Mouse (Mus musculus) regulatory T cell (primary cell): Measurements from ENCODE around the gene Fez1.

Source experiments
- in situ Hi-C: fragments of 300-600 bp; cut with MboI, MseI; formaldehyde crosslinking; loops from one replicate; pipeline ENCODE4 v1.15.1; 2025; ENCODE audit warnings: high pct_unique_total_duplicates

Fez1 gene

GRCm38 (mm10) chr9:36821644-36822000 is at the start of gene Fez1:
Gene Fez1, plus strand, starts transcription at chr9:36821864.
- in situ Hi-C loops, result no loop called here

GRCm38 (mm10) chr9:36783921-36784320 is 37.7 kb upstream of the Fez1 start:
- in situ Hi-C loops, result no loop called here

- in situ Hi-C loops, result no loop called here
Observed at GRCm38 (mm10) chr9:36792191-36792590, 29.5 kb upstream of the Fez1 start.

- in situ Hi-C loops, result no loop called here
Observed at GRCm38 (mm10) chr9:36794487-36794886, 27.2 kb upstream of the Fez1 start.

GRCm38 (mm10) chr9:36795556-36795955 is 26.1 kb upstream of the Fez1 start:
- in situ Hi-C loops, result no loop called here

- in situ Hi-C loops, result no loop called here
Observed at GRCm38 (mm10) chr9:36796224-36796623, 25.4 kb upstream of the Fez1 start.

- in situ Hi-C loops, result no loop called here
Observed at GRCm38 (mm10) chr9:36796781-36797555, 24.7 kb upstream of the Fez1 start, which contains the start of gene Ei24. Gene Ei24, minus strand, starts transcription at chr9:36797393.

GRCm38 (mm10) chr9:36801961-36802360 is 19.7 kb upstream of the Fez1 start:
- in situ Hi-C loops, result no loop called here

- in situ Hi-C loops, result no loop called here
Observed at GRCm38 (mm10) chr9:36802951-36803350, 18.7 kb upstream of the Fez1 start.

GRCm38 (mm10) chr9:36803386-36803785 is 18.3 kb upstream of the Fez1 start:
- in situ Hi-C loops, result no loop called here

GRCm38 (mm10) chr9:36803926-36804325 is 17.7 kb upstream of the Fez1 start:
- in situ Hi-C loops, result no loop called here

- in situ Hi-C loops, result no loop called here
Observed at GRCm38 (mm10) chr9:36805256-36805975, 16.2 kb upstream of the Fez1 start.

- in situ Hi-C loops, result no loop called here
Observed at GRCm38 (mm10) chr9:36808126-36808785, 13.4 kb upstream of the Fez1 start.

GRCm38 (mm10) chr9:36814486-36814885 is 7.2 kb upstream of the Fez1 start:
- in situ Hi-C loops, result no loop called here

GRCm38 (mm10) chr9:36818905-36819304 is 2.8 kb upstream of the Fez1 start:
- in situ Hi-C loops, result loop anchor here (5.0 kb wide), 1 partner anchor 38 kb away; no protein-coding TSS in a partner anchor

- in situ Hi-C loops, result no loop called here
Observed at GRCm38 (mm10) chr9:36820969-36821643, 558 bp upstream of the Fez1 start.

- in situ Hi-C loops, result no loop called here
Observed at GRCm38 (mm10) chr9:36822024-36822423, 360 bp downstream of the Fez1 start.

GRCm38 (mm10) chr9:36826612-36827363 is 5.1 kb downstream of the Fez1 start:
- in situ Hi-C loops, result no loop called here

GRCm38 (mm10) chr9:36831401-36831800 is 9.7 kb downstream of the Fez1 start:
- in situ Hi-C loops, result no loop called here

GRCm38 (mm10) chr9:36832529-36832928 is 10.9 kb downstream of the Fez1 start:
- in situ Hi-C loops, result no loop called here
